Mouse (Mus musculus) embryonic facial prominence, embryonic 15.5 days (tissue): Measurements from ENCODE around the gene AW011738. TPM values are rescaled to one million over a fixed set of nuclear protein-coding genes. Genes with fewer than 3 reads are reported as not detected.

Experiments
- ATAC-seq: fragments of 200-750 bp; cut with Nextera tagmentation; 2 replicates; pipeline ENCODE4 v1.8.0; 2017; ENCODE audit warnings: low read depth, moderate TSS enrichment; ENCODE audit not compliant: insufficient number of reproducible peaks, low FRiP score, low TSS enrichment
- H3K27ac ChIP-seq: fragments of 300-500 bp; sonication (generic); replicated peaks from 2 replicates; pipeline ENCODE4 v1.5.1; 2015; ENCODE audit warnings: mild to moderate bottlenecking, inconsistent platforms
- H3K27me3 ChIP-seq: fragments of 300-500 bp; sonication (generic); 2 replicates; pipeline ENCODE4 v1.6.1; 2015; ENCODE audit warnings: inconsistent platforms
- H3K36me3 ChIP-seq: fragments of 300-500 bp; sonication (generic); 2 replicates; pipeline ENCODE4 v1.6.1; 2015; ENCODE audit warnings: mild to moderate bottlenecking, inconsistent platforms
- H3K4me1 ChIP-seq: fragments of 300-500 bp; sonication (generic); 2 replicates; pipeline ENCODE4 v1.6.1; 2015; ENCODE audit warnings: inconsistent platforms
- H3K4me2 ChIP-seq: fragments of 300-500 bp; sonication (generic); replicated peaks from 2 replicates; pipeline ENCODE4 v1.6.1; 2015; ENCODE audit warnings: mild to moderate bottlenecking, inconsistent platforms
- H3K4me3 ChIP-seq: fragments of 300-500 bp; sonication (generic); replicated peaks from 2 replicates; pipeline ENCODE4 v1.5.1; 2015; ENCODE audit warnings: mild to moderate bottlenecking, inconsistent platforms
- H3K9ac ChIP-seq: fragments of 300-500 bp; sonication (generic); 2 replicates; pipeline ENCODE4 v1.6.1; 2015; ENCODE audit warnings: inconsistent platforms
- H3K9me3 ChIP-seq: fragments of 300-500 bp; sonication (generic); replicated peaks from 2 replicates; pipeline ENCODE4 v1.6.1; 2016; ENCODE audit warnings: inconsistent platforms
- WGBS: fragments of 180-500 bp; shearing (Covaris S2); methylation state at CpG from one replicate; pipeline ENCODE4 v1.1.7; 2015; 5-methylcytosine and 5-hydroxymethylcytosine counted together
- polyA plus RNA-seq: library from polyadenylated mRNA; unstranded; fragments of >200 nt; fragmentation: Nextera tagmentation; extraction: Ambion mirVana; gene quantifications from 2 replicates; pipeline ENCODE4 v1.2.1, GENCODE M21; 2015

The AW011738 gene
- polyA plus RNA-seq, 1 experiment from 2014 or later: 3.6 TPM

DNA sequence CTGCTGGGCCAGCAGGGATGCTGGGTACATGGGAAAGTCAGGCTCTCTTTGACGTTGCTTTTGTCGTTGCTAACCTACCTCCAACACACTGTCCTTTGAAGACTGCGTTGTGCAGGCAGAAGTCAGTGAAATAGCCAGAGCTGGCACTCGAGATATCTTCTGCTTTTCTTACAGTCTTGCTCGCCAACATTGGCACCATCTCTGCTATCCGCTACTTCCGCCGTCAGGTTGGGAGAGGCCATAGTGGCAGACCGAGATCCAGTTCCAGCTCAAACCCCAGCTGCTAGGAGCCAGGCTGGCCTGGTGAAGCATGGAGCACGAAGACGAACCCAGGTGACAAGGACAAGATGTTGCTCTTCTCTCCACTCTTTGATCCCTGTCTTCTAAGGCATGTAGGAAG, 16.8 kb downstream of the AW011738 start:
- Histone ChIP-seq H3K9ac (no peak overlapping the region), H3K4me1 (no peaks in the 10 kb centered on the region; the same call in 1 of the 2 replicates), H3K4me3 (no peak overlapping the region), H3K27ac (no peak overlapping the region), H3K9me3 (no peaks in the 10 kb centered on the region), H3K4me2 (no peak overlapping the region), H3K27me3 (no peaks in the 10 kb centered on the region), H3K36me3 (peaks cover 10% of the 10 kb centered on the region)
- ATAC-seq: no peak
- WGBS: 85% methylated on average over 11 of the region's 11 CpGs

DNA sequence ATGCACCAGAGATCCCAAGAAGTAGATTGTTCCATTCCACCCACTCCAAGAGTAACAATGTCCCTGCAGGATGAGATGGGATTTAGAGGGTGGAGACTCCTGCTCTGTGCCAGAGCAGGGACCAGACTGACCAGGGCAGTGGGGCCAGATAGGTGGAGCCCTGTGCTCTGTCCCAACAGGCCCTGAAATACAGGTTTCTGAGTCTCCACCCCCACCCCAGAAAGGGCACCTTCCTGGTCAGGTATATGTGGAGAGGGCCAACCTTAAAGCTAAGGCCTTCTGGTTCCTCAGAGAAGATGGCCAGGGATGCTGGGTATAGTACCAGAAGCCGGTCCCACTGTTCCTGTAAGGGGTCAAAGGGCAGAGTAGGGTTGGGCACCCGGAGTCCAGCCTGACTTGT, 21.2 kb downstream of the AW011738 start:
- no peaks in the 10 kb centered on the region for H3K27me3 ChIP-seq
- ATAC-seq: no peak
- peaks cover 19% of the 10 kb centered on the region for H3K4me1 ChIP-seq
- WGBS: 75% methylated on average over 2 of the region's 2 CpGs
- peaks cover 14% of the 10 kb centered on the region for H3K36me3 ChIP-seq
- H3K9me3 ChIP-seq: no peaks in the 10 kb centered on the region
- H3K9ac ChIP-seq: no peak overlapping the region
- no peak overlapping the region for H3K4me3 ChIP-seq
- H3K4me2 ChIP-seq: no peak overlapping the region
- H3K27ac ChIP-seq: no peak overlapping the region

DNA sequence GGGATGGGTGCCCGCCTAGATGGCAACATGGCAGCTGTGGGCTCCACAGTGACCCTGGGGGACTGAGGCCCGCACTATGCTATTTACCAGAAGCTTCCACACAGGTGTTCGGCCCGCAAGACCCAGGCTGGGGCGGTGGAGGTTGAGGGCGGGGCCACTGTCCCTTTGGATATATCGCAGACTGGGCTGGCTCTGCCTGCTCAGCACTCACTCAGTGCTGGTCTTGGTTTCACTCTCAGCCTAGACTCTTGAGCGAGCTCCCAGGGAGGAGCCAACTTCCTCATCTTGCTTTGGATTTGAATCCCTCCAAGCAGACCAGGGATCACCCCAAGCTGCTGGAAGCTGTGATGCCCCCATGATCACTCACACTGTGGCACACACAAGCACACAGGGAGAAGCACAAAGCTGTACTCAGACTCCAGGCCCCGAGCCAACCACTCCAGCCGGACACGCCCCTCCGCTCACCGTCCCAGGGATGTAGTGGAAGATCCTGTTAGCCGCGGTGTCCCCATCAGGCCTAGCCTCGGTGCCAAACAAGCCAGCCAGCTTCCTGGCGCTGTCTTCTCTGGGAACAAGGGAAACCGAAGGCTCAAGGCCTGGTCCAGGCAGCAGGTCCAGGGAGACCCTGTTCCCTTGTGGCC, 24.8 kb downstream of the AW011738 start:
- Histone ChIP-seq H3K4me3 (peak overlapping the region; percentile 28), H3K36me3 (peaks cover 41% of the 10 kb centered on the region), H3K27ac (peak overlapping the region; percentile 73), H3K9me3 (no peaks in the 10 kb centered on the region), H3K4me1 (peaks cover 19% of the 10 kb centered on the region), H3K4me2 (peak overlapping the region; percentile 34), H3K9ac (no peak overlapping the region), H3K27me3 (no peaks in the 10 kb centered on the region)
- 0 out of 2 replicates have a peak, but pooled peaks have one; percentile 18 for ATAC-seq
- 27% methylated on average over 18 of the region's 18 CpGs for WGBS

DNA sequence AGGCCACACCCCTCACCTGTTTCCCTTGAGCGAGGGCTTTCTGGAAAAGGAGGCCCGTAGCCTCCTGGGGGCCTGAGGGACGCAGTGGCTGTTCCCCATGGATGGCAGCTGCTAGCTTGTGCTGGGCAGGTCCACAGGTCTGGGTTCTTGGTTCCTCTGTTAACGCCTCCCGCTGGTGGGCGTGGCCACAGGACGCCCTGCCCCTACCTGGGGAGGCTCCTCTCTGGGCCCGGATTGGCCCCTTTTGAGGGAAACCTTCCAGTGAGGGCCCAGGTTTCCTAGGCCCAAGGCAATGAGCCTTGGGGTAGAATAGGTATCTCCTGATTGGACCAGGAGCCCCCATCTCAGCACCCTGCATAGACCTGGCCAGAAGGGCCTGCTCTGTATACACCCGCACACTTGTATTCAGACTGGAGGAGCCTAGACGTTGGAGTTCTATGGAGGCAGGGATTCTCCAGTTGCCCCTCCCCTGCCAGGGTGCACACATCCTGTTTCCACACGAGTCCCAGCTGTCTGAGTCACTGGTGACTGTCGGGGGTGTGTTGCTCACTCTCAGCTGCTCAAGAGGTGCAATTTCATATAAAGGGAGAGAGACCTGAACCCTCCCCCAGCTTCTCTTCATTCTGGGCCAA, 25.4 kb downstream of the AW011738 start:
- ATAC-seq: peak; percentile 37
- Histone ChIP-seq H3K4me3 (peak overlapping the region; percentile 28), H3K4me1 (peaks cover 26% of the 10 kb centered on the region), H3K36me3 (peaks cover 44% of the 10 kb centered on the region), H3K9ac (no peak overlapping the region), H3K27me3 (no peaks in the 10 kb centered on the region), H3K9me3 (no peaks in the 10 kb centered on the region), H3K4me2 (peak overlapping the region; percentile 34), H3K27ac (peak overlapping the region; percentile 73)
- WGBS: 17% methylated on average over 12 of the region's 12 CpGs

DNA sequence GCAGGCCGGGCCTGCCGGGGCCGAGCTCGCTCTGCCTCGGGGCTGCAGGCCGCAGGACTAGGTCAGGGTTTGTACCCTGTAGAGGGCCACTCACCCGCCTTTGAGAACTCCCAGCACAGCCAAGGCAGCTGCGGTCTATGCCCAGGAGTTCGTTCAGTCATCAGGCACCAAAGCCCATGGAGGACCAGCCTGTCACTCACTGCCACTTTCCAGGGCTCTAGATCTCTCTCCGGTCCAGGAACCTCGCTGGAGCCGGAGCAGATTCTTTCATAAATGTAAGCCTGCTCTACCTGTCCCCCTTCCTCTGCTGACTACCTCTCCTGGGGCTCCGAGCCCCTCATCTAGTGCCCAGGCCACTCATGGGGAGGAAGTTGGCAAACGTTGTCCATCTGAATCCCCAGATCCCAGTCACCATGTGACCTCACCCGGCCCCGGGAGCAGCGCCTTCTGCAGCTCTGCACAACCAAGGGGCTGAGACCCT, 31.0 kb downstream of the AW011738 start:
- H3K36me3 ChIP-seq: peaks cover 60% of the 10 kb centered on the region
- H3K4me2 ChIP-seq: peak overlapping the region; percentile 94
- peak overlapping the region; percentile 58 for H3K9ac ChIP-seq
- no peak for ATAC-seq
- H3K27ac ChIP-seq: peak overlapping the region; percentile 60
- H3K9me3 ChIP-seq: no peaks in the 10 kb centered on the region
- no peaks in the 10 kb centered on the region for H3K27me3 ChIP-seq
- peaks cover 31% of the 10 kb centered on the region for H3K4me1 ChIP-seq
- peak overlapping the region; percentile 70 for H3K4me3 ChIP-seq
- 4% methylated on average over 17 of the region's 17 CpGs for WGBS

DNA sequence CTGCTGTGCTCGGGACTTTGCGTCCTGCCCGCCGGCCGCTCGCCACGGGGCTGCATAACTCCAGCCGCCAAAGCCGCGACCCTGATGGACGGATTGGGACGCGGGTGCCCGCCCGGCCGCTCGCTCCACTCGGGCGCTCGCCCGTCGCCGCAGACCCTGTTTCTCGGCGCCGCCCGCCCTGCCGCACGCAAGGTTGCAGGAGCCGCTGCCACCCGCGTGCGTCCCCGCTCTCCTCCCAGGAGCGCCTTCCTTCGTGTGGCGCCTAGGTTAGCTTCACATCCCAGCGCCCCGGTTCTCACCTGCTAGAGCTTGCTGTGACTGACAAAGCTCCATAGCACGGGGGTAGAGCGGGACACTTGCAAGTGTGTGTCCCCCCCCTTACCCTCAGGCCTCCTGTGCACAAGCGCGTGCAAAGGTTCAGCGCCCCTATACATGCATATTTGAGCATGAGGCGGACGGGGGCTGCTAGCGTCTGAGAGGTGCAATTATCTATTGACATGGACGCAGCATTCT, 31.7 kb downstream of the AW011738 start, which contains the start of gene Plekhn1:
Gene Plekhn1 (minus strand): TSS at position 157 of the 513 bp plus-strand sequence.
- H3K4me2 ChIP-seq: peak within 1 kb of the TSS; percentile 94
- under 1% methylated on average over 48 of the region's 48 CpGs for WGBS
- no peaks in the 10 kb centered on the region for H3K9me3 ChIP-seq
- 0 out of 2 replicates have a peak, but pooled peaks have one; percentile 30 for ATAC-seq
- H3K36me3 ChIP-seq: peaks cover 60% of the 10 kb centered on the region
- H3K9ac ChIP-seq: peak within 1 kb of the TSS; percentile 72
- peak within 1 kb of the TSS; percentile 70 for H3K4me3 ChIP-seq
- H3K27ac ChIP-seq: peak within 1 kb of the TSS; percentile 90
- peaks cover 31% of the 10 kb centered on the region for H3K4me1 ChIP-seq
- H3K27me3 ChIP-seq: no peaks in the 10 kb centered on the region

DNA sequence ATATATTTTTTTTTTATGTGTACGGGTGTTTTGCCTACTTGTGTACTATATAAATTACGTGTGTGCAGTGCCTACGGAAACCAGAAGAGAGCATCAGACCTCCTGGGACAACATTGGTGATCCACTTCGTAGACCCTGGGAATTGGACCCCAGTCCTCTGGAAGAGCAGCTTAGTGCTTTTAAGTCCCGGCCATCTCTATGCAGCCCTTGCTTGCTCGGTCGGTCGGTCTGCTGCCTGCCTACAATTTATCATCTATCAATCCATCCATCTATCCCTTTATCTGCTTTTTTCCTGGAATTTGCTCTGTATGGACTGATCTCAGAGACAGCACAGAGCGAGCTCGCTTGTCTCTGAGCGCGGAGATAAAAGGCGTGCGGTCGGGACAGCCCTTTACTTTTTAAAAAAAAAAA, 32.3 kb downstream of the AW011738 start:
- H3K27ac ChIP-seq: peak overlapping the region; percentile 90; the same call in 1 of the 2 replicates
- no peaks in the 10 kb centered on the region for H3K27me3 ChIP-seq
- H3K9ac ChIP-seq: peak overlapping the region; percentile 72
- H3K36me3 ChIP-seq: peaks cover 60% of the 10 kb centered on the region
- H3K9me3 ChIP-seq: no peaks in the 10 kb centered on the region
- peaks cover 31% of the 10 kb centered on the region for H3K4me1 ChIP-seq
- under 1% methylated on average over 15 of the region's 15 CpGs for WGBS
- H3K4me2 ChIP-seq: peak overlapping the region; percentile 94
- H3K4me3 ChIP-seq: peak overlapping the region; percentile 70
- peak; percentile 22 for ATAC-seq

DNA sequence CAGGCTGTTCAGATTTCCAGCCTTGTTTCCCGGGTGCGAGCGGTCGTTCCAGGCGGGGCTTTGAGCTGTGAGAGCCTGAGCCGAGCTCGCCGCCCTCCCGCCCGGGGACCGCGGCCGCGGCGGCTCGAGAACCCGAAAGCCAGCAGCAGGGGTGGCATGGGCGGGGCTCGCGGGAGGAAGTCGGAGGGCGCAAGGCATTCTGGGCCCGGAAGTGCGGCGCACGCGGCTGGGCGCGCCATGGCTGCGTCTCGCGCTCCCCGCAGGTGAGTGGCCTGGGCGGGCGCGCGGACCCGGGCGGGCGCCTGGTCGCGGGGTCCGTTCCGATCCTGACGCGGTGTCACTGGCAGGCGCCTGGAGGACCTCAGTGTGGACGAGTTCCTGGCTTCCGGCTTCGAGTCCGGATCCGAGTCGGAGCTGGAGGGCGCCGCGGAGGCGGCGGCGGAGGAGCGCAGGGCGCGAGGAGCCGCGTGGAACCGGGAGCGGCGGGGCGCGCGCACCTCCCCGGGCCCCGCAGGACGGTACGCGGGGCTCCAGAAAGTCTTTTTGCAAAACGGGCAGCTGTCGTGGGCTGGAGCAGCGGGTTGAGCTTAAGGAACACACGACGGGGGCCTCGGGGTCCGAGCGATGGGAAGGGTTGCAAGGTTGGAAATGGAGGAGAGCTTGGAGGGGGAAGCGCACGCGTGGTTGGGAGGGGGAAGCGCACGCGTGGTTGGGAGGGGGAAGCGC, 32.9 kb downstream of the AW011738 start, which contains the start of gene Noc2l:
Gene Noc2l (plus strand): TSS at position 203 of the 726 bp plus-strand sequence.
- no peaks in the 10 kb centered on the region for H3K9me3 ChIP-seq
- peaks cover 60% of the 10 kb centered on the region for H3K36me3 ChIP-seq
- peak within 1 kb of the TSS; percentile 72 for H3K9ac ChIP-seq
- ATAC-seq: peak; percentile 91
- H3K4me3 ChIP-seq: peak within 1 kb of the TSS; percentile 70
- peak within 1 kb of the TSS; percentile 94 for H3K4me2 ChIP-seq
- H3K4me1 ChIP-seq: peaks cover 31% of the 10 kb centered on the region
- under 1% methylated on average over 87 of the region's 90 CpGs for WGBS
- H3K27ac ChIP-seq: peak within 1 kb of the TSS; percentile 90
- H3K27me3 ChIP-seq: no peaks in the 10 kb centered on the region

DNA sequence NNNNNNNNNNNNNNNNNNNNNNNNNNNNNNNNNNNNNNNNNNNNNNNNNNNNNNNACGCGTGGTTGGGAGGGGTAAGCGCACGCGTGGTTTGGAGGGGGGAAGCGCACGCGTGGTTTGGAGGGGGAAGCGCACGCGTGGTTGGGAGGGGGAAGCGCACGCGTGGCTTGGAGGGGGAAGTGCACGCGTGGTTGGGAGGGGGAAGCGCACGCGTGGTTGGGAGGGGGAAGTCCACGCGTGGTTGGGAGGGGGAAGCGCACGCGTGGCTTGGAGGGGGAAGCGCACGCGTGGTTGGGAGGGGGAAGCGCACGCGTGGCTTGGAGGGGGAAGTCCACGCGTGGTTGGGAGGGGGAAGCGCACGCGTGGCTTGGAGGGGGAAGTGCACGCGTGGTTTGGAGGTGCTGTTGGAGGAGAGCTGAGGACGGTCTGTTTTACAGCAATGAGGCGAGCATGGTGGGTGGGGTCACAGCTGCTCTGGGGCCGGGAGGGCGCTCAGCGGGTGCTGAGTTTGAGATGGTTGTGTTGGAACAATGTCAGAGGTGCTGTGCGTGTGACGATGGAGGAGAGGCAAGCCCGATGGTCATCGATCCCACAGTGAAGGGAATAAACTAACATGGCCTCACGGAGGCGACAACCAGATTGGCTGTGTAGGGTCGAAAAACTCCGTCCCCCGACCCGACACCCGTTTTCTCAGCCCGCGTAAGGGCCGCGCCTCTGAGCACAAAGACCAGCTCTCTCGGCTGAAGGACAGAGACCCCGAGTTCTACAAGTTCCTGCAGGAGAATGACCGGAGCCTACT, 33.7 kb downstream of the AW011738 start:
- Histone ChIP-seq H3K27ac (peak overlapping the region; percentile 90; the same call in 1 of the 2 replicates), H3K27me3 (no peaks in the 10 kb centered on the region), H3K4me3 (peak overlapping the region; percentile 70), H3K9ac (no peak overlapping the region), H3K36me3 (peaks cover 60% of the 10 kb centered on the region), H3K4me1 (peaks cover 31% of the 10 kb centered on the region), H3K4me2 (peak overlapping the region; percentile 94), H3K9me3 (no peaks in the 10 kb centered on the region)
- 28% methylated on average over 56 of the region's 60 CpGs for whole genome bisulfite sequencing
- ATAC-seq: no peak

DNA sequence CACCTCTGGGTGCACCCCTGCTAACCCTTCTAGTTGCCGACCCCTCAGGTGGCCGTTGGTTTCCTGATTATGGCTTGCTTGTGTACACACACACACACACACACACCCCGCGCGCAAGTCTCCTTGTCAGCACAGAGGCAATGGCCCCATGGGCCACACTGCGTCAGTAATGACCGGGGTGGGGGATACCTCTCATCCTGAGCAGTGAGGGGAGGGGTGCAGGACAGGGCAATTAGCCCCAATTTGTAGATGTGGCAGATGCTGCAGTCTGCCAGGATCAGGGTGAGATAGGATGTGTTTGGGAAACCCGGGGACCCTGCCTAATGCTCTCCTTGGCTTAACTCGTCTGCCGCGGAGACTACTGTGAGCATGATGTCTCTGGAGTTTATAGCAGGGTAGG, 46.5 kb downstream of the AW011738 start:
- peaks cover 3% of the 10 kb centered on the region for H3K4me1 ChIP-seq
- peaks cover 19% of the 10 kb centered on the region for H3K27me3 ChIP-seq
- H3K9me3 ChIP-seq: no peaks in the 10 kb centered on the region
- H3K27ac ChIP-seq: no peak overlapping the region
- peaks cover 46% of the 10 kb centered on the region for H3K36me3 ChIP-seq
- no peak overlapping the region for H3K9ac ChIP-seq
- no peak for ATAC-seq
- WGBS: 65% methylated on average over 11 of the region's 11 CpGs
- no peak overlapping the region for H3K4me2 ChIP-seq
- no peak overlapping the region for H3K4me3 ChIP-seq
